Mouse (Mus musculus) testis, postnatal 14 days (tissue): ENCODE data around the gene Itpr2.
"Not testable (repeated sequence)": the region's sequence is repeated elsewhere in the genome, so short reads cannot be mapped to it uniquely, and the experiment has no call there.

Experiments used
- DNase-seq: peaks from one replicate; pipeline ENCODE4 v3.0.0; 2021; ENCODE audit warnings: low spot score

Gene Itpr2

GRCm38 (mm10) chr6:146468361-146468760 is 33.7 kb downstream of the Itpr2 start:
- DNase-seq: no peak

GRCm38 (mm10) chr6:146464645-146465042 is 37.4 kb downstream of the Itpr2 start:
- DNase-seq: not testable (repeated sequence)

- DNase-seq: no peak
Measured at GRCm38 (mm10) chr6:146464014-146464644, 37.9 kb downstream of the Itpr2 start.

GRCm38 (mm10) chr6:146460936-146461335 is 41.1 kb downstream of the Itpr2 start:
- no peak for DNase-seq

GRCm38 (mm10) chr6:146458436-146458835 is 43.6 kb downstream of the Itpr2 start:
- DNase-seq: no peak

- DNase-seq: no peak
Measured at GRCm38 (mm10) chr6:146456741-146457140, 45.3 kb downstream of the Itpr2 start.

- no peak for DNase-seq
Measured at GRCm38 (mm10) chr6:146454520-146455511, 47.2 kb downstream of the Itpr2 start.

GRCm38 (mm10) chr6:146452474-146452873 is 49.5 kb downstream of the Itpr2 start:
- no peak for DNase-seq

GRCm38 (mm10) chr6:146446032-146446704 is 55.9 kb downstream of the Itpr2 start:
- DNase-seq: no peak

- DNase-seq: no peak
Measured at GRCm38 (mm10) chr6:146439826-146440225, 62.2 kb downstream of the Itpr2 start.

GRCm38 (mm10) chr6:146439071-146439818 is 62.8 kb downstream of the Itpr2 start:
- DNase-seq: no peak

- no peak for DNase-seq
Measured at GRCm38 (mm10) chr6:146438057-146438456, 64.0 kb downstream of the Itpr2 start.

- DNase-seq: no peak
Measured at GRCm38 (mm10) chr6:146436916-146437496, 65.0 kb downstream of the Itpr2 start.

GRCm38 (mm10) chr6:146434217-146434616 is 67.8 kb downstream of the Itpr2 start:
- DNase-seq: no peak

GRCm38 (mm10) chr6:146432218-146432865 is 69.7 kb downstream of the Itpr2 start:
- no peak for DNase-seq

- DNase-seq: no peak
Measured at GRCm38 (mm10) chr6:146431777-146432176, 70.2 kb downstream of the Itpr2 start.

- no peak for DNase-seq
Measured at GRCm38 (mm10) chr6:146429694-146430380, 72.2 kb downstream of the Itpr2 start.

GRCm38 (mm10) chr6:146424778-146425177 is 77.2 kb downstream of the Itpr2 start:
- no peak for DNase-seq

- no peak for DNase-seq
Measured at GRCm38 (mm10) chr6:146424326-146424725, 77.7 kb downstream of the Itpr2 start.

- no peak for DNase-seq
Measured at GRCm38 (mm10) chr6:146420718-146421117, 81.3 kb downstream of the Itpr2 start.
